In the genomic region with DNA sequence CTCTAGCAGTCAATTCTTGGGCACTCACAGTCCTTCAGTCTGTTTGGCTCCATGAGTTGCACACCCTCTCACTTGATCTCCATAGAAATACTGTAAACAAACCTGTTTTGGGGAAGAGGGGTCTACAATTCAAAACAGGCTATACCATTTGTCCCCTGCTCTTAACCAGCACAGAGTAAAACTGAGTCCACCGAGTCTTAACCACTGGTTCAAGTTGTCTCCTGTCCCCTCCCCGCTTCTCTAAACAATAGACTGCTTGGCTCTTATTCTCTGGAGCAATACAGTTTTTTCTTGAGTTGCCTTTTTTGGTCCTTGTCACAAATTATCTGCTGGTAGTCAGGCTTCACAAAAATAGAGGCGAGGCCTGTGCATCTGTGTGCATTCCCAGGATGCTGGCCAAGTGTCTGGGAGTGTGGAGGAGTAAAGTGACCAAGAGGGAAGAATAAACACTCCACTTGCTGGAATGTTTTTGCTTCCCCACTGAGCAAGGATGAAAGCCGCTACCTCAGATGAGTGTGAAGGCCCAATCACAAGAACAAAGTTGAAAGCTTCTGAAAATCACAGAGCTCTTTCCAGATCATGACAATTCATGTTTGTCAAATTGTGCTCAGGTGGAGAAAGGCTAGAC, we compare ENCODE assay signal across 15 mouse cellular contexts.
DNase-seq lines count a peak whose midpoint lies in the region; ATAC-seq and TF ChIP-seq lines count a peak whose summit lies in the region.
"Had no signal": no experiment of that assay in that cellular context is flagged by ENCODE, and none has a peak within 500 bp of the region (broad histone marks: within the 10 kb centered on the region; RNA-seq: fewer than 3 reads in every experiment).

No protein-coding gene starts in this region.

- no peak for DNase-seq in kidney, adult 18-20 months
- peak; percentile 77 for DNase-seq in Muller cell, postnatal 12 days (ENCODE audit: inconsistent ontology term)
- peak; percentile 7 for DNase-seq in ovary, postnatal 14 days (ENCODE audit: low spot score)
- no peak for DNase-seq in forebrain, postnatal 0 days
- DNase-seq in adrenal gland, postnatal 4 days (ENCODE audit: low spot score in 2 of 2), result no peak
- DNase-seq: gastrocnemius, postnatal 14 days had no signal

- H3K9ac ChIP-seq in kidney, embryonic 15.5 days, result no peak overlapping the region
- H3K9ac ChIP-seq in forebrain, postnatal 0 days, result no peak overlapping the region
- H3K9ac ChIP-seq: liver, embryonic 15.5 days; midbrain, embryonic 13.5 days had no signal

- H3K9me3 ChIP-seq in kidney, embryonic 15.5 days (replicated peaks), result no peaks in the 10 kb centered on the region
- no peaks in the 10 kb centered on the region for H3K9me3 ChIP-seq in forebrain, postnatal 0 days (ENCODE audit: low read length)
- H3K9me3 ChIP-seq: embryonic facial prominence, embryonic 10.5 days; forebrain, embryonic 10.5 days; liver, embryonic 15.5 days; midbrain, embryonic 13.5 days had no signal

- no peak for TF ChIP-seq CTCF in embryonic fibroblast, embryonic 13.5 days (IDR thresholded peaks at IDR 0.05; ENCODE audit: borderline replicate concordance, insufficient read depth, low read length)
- TF ChIP-seq CTCF in forebrain, postnatal 0 days (IDR thresholded peaks at IDR 0.05; ENCODE audit: low read depth), result no peak

- ATAC-seq in kidney, embryonic 15.5 days (replicated peaks; ENCODE audit: low FRiP score), result peak; percentile 67
- no peak for ATAC-seq in forebrain, postnatal 0 days
- ATAC-seq: CD4-positive, CD25-positive, alpha-beta regulatory T cell, adult 4 months; hindbrain, postnatal 0 days; midbrain, embryonic 13.5 days had no signal

- no peaks in the 10 kb centered on the region for H3K36me3 ChIP-seq in kidney, embryonic 15.5 days
- no peaks in the 10 kb centered on the region for H3K36me3 ChIP-seq in forebrain, postnatal 0 days (ENCODE audit: insufficient read depth)
- H3K36me3 ChIP-seq: embryonic facial prominence, embryonic 10.5 days; forebrain, embryonic 10.5 days; liver, embryonic 15.5 days; midbrain, embryonic 13.5 days had no signal

- no peak for TF ChIP-seq POLR2A in embryonic fibroblast, embryonic 13.5 days (IDR thresholded peaks at IDR 0.05; ENCODE audit: low read depth, low read length)

- H3K4me2 ChIP-seq in kidney, embryonic 15.5 days, result no peak overlapping the region
- no peak overlapping the region for H3K4me2 ChIP-seq in forebrain, postnatal 0 days (ENCODE audit: low read depth)
- H3K4me2 ChIP-seq: liver, embryonic 15.5 days; midbrain, embryonic 13.5 days had no signal

- H3K27me3 ChIP-seq in kidney, embryonic 15.5 days, result no peaks in the 10 kb centered on the region
- H3K27me3 ChIP-seq in forebrain, postnatal 0 days (ENCODE audit: insufficient read depth, low read length), result no peaks in the 10 kb centered on the region
- H3K27me3 ChIP-seq: liver, embryonic 15.5 days; midbrain, embryonic 13.5 days had no signal

- WGBS in kidney, embryonic 15.5 days, result 40% methylated on average over 4 of the region's 4 CpGs
- 90% methylated on average over 4 of the region's 4 CpGs for WGBS in forebrain, postnatal 0 days

- peak overlapping the region; percentile 48; the same call in 1 of the 2 replicates for H3K27ac ChIP-seq in kidney, embryonic 15.5 days
- peak overlapping the region; percentile 29 for H3K27ac ChIP-seq in embryonic fibroblast, embryonic 13.5 days (ENCODE audit: insufficient read depth, low read length)
- H3K27ac ChIP-seq in forebrain, postnatal 0 days (ENCODE audit: low read depth, low read length), result no peak overlapping the region
- H3K27ac ChIP-seq: embryonic facial prominence, embryonic 10.5 days; forebrain, embryonic 10.5 days; hindbrain, postnatal 0 days; liver, embryonic 15.5 days; midbrain, embryonic 13.5 days; stomach, postnatal 0 days had no signal

- H3K4me3 ChIP-seq in kidney, embryonic 15.5 days (replicated peaks), result no peak overlapping the region
- H3K4me3 ChIP-seq in embryonic fibroblast, embryonic 13.5 days (ENCODE audit: insufficient read depth, low read length), result no peak overlapping the region
- no peak overlapping the region for H3K4me3 ChIP-seq in forebrain, postnatal 0 days (ENCODE audit: low read depth, low read length)
- H3K4me3 ChIP-seq: embryonic facial prominence, embryonic 10.5 days; forebrain, embryonic 10.5 days; liver, embryonic 15.5 days; midbrain, embryonic 13.5 days had no signal

- 0 out of 2 replicates have a peak, but pooled peaks cover 3% of the 10 kb centered on the region for H3K4me1 ChIP-seq in kidney, embryonic 15.5 days
- 0 out of 2 replicates have a peak, but pooled peaks cover 3% of the 10 kb centered on the region for H3K4me1 ChIP-seq in embryonic fibroblast, embryonic 13.5 days (ENCODE audit: control insufficient read depth, insufficient read depth, low read length)
- H3K4me1 ChIP-seq in forebrain, postnatal 0 days (ENCODE audit: insufficient read depth), result no peaks in the 10 kb centered on the region
- H3K4me1 ChIP-seq: embryonic facial prominence, embryonic 10.5 days; liver, embryonic 15.5 days; midbrain, embryonic 13.5 days had no signal

Comparison
In these comparisons a context has a peak if more than half of its experiments do, and no peak if none do; other contexts are left out.
1. DNase-seq: peak in Muller cell, postnatal 12 days (single experiment) and ovary, postnatal 14 days (single experiment); none in kidney, adult 18-20 months (single experiment), forebrain, postnatal 0 days (single experiment) and adrenal gland, postnatal 4 days (0 of 2).